ENCODE assay signal across 8 mouse cellular contexts in genomic region chr13:23368583-23369420, GRCm38 (mm10). TPM values are rescaled to one million over a fixed set of nuclear protein-coding genes. Genes with fewer than 3 reads are reported as not detected.
DNase-seq lines count a peak whose midpoint lies in the region; ATAC-seq lines count a peak whose summit lies in the region.

Gene Zfp322a (minus strand): TSS chr13:23369208.

- ATAC-seq in heart, embryonic 13.5 days (ENCODE audit: extremely low read depth, insufficient number of reproducible peaks, low FRiP score, low TSS enrichment), result peak; percentile 96
- ATAC-seq in liver, embryonic 12.5 days, result peak; percentile 100
- ATAC-seq in stomach, embryonic 15.5 days (ENCODE audit: insufficient read depth, low FRiP score, low read depth), result peak; percentile 100

- H3K4me2 ChIP-seq in heart, embryonic 13.5 days, result peak within 1 kb of the TSS; percentile 94
- H3K4me2 ChIP-seq in liver, embryonic 12.5 days, result peak within 1 kb of the TSS; percentile 87
- H3K4me2 ChIP-seq in stomach, embryonic 15.5 days, result peak within 1 kb of the TSS; percentile 71

- H3K9me3 ChIP-seq in heart, embryonic 13.5 days, result no peaks in the 10 kb centered on the region
- no peaks in the 10 kb centered on the region for H3K9me3 ChIP-seq in liver, embryonic 12.5 days (replicated peaks)
- H3K9me3 ChIP-seq in stomach, embryonic 15.5 days, result no peaks in the 10 kb centered on the region

- under 1% methylated on average over 55 of the region's 55 CpGs for WGBS in heart, embryonic 13.5 days
- WGBS in liver, embryonic 12.5 days (ENCODE audit: insufficient replicate concordance), result under 1% methylated on average over 55 of the region's 55 CpGs
- WGBS in stomach, embryonic 15.5 days, result under 1% methylated on average over 55 of the region's 55 CpGs

- H3K9ac ChIP-seq in heart, embryonic 13.5 days, result peak within 1 kb of the TSS; percentile 90
- peak within 1 kb of the TSS; percentile 88 for H3K9ac ChIP-seq in liver, embryonic 12.5 days
- peak within 1 kb of the TSS; percentile 62 for H3K9ac ChIP-seq in stomach, embryonic 15.5 days

- DNase-seq in CD4-positive, CD25-positive, alpha-beta regulatory T cell, adult 2 months (ENCODE audit: low read depth, low spot score), result peak; percentile 98
- DNase-seq in fat pad, adult 2 months (ENCODE audit: extremely low read depth, low read depth, low spot score), result peak; percentile 59
- DNase-seq in kidney, postnatal 10 days, result peak; percentile 97
- DNase-seq in natural killer cell, adult 2 months (ENCODE audit: low spot score in 2 of 2), result peak; percentile 88 to 91

- H3K36me3 ChIP-seq in heart, embryonic 13.5 days, result peaks cover 34% of the 10 kb centered on the region
- H3K36me3 ChIP-seq in liver, embryonic 12.5 days, result peaks cover 9% of the 10 kb centered on the region; the same call in 1 of the 2 replicates
- no peaks in the 10 kb centered on the region for H3K36me3 ChIP-seq in stomach, embryonic 15.5 days

- 0 out of 2 replicates have a peak, but pooled peaks cover 3% of the 10 kb centered on the region for H3K27me3 ChIP-seq in heart, embryonic 13.5 days (replicated peaks)
- H3K27me3 ChIP-seq in liver, embryonic 12.5 days (replicated peaks), result no peaks in the 10 kb centered on the region
- H3K27me3 ChIP-seq in stomach, embryonic 15.5 days (replicated peaks), result no peaks in the 10 kb centered on the region

- peak within 1 kb of the TSS; percentile 96 for H3K4me3 ChIP-seq in brown adipose tissue, adult 24 weeks (ENCODE audit: insufficient read depth, low read depth, low read length)
- H3K4me3 ChIP-seq in heart, embryonic 13.5 days, result peak within 1 kb of the TSS; percentile 80
- H3K4me3 ChIP-seq in liver, embryonic 12.5 days, result peak within 1 kb of the TSS; percentile 79
- H3K4me3 ChIP-seq in stomach, embryonic 15.5 days (replicated peaks), result peak within 1 kb of the TSS; percentile 80

- H3K27ac ChIP-seq in brown adipose tissue, adult 24 weeks (replicated peaks; ENCODE audit: low read depth, low read length), result peak within 1 kb of the TSS; percentile 95
- peak within 1 kb of the TSS; percentile 99 for H3K27ac ChIP-seq in heart, embryonic 13.5 days (replicated peaks)
- peak within 1 kb of the TSS; percentile 89 for H3K27ac ChIP-seq in liver, embryonic 12.5 days
- H3K27ac ChIP-seq in stomach, embryonic 15.5 days, result peak within 1 kb of the TSS; percentile 95

- peaks cover 3% of the 10 kb centered on the region; the same call in 1 of the 2 replicates for H3K4me1 ChIP-seq in brown adipose tissue, adult 24 weeks (ENCODE audit: control insufficient read depth, insufficient read depth, insufficient read length, low read length)
- peaks cover 50% of the 10 kb centered on the region for H3K4me1 ChIP-seq in heart, embryonic 13.5 days
- peaks cover 49% of the 10 kb centered on the region for H3K4me1 ChIP-seq in liver, embryonic 12.5 days
- no peaks in the 10 kb centered on the region for H3K4me1 ChIP-seq in stomach, embryonic 15.5 days

RNA-seq across cellular contexts. Expression of gene Zfp322a, which starts in this region (rescaled TPM):
- polyA plus RNA-seq in brown adipose tissue, adult 24 weeks (2012; ENCODE audit: insufficient read depth, insufficient read length, missing spikeins), result 10.1 and 12.5 TPM in 2 replicates
- polyA plus RNA-seq in heart, embryonic 13.5 days (2015; fragmentation: Nextera tagmentation; extraction: Ambion mirVana), result 36.7 and 40.7 TPM in 2 replicates
- 19.5 and 21.6 TPM in 2 replicates for polyA plus RNA-seq in liver, embryonic 12.5 days (2016; fragmentation: Nextera tagmentation; extraction: Ambion mirVana)
- polyA plus RNA-seq in stomach, embryonic 15.5 days (2015; fragmentation: Nextera tagmentation; extraction: Ambion mirVana), result 40.9 and 42.0 TPM in 2 replicates

Comparison
In these comparisons a context has a peak if more than half of its experiments do, and no peak if none do; other contexts are left out.
1. Peak in every context shown above with its lines: DNase-seq, ATAC-seq, H3K4me3 ChIP-seq and H3K27ac ChIP-seq.